Mouse (Mus musculus): ENCODE data around the gene Gm17535. TPM values are rescaled to one million over a fixed set of nuclear protein-coding genes. Genes with fewer than 3 reads are reported as not detected.

The Gm17535 gene
- polyA plus RNA-seq (2015; fragmentation: Illumina TruSeq; extraction: RNeasy Lipid Tissue Mini Kit (QIAGEN cat#74804); ENCODE audit: insufficient read depth, low read depth, low replicate concordance) = not detected

GRCm38 (mm10) chr9:3034299-3034698, at the start of gene Gm17535:
Gm17535 (plus strand) TSS chr9:3034599.

GRCm38 (mm10) chr9:3000445-3000972, 33.9 kb upstream of the Gm17535 start, which contains the start of gene Gm10722:
Gm10722 (plus strand) TSS chr9:3000922.

GRCm38 (mm10) chr9:3002794-3003396, 31.5 kb upstream of the Gm17535 start, which contains the start of gene Gm11168:
Gm11168 (plus strand) TSS chr9:3003346.

GRCm38 (mm10) chr9:3012733-3013279, 21.6 kb upstream of the Gm17535 start, which contains the start of gene Gm10721:
Gm10721 (plus strand) TSS chr9:3013140.

GRCm38 (mm10) chr9:3015354-3015753, 19.0 kb upstream of the Gm17535 start, which contains the start of gene Gm10720:
Gm10720 (plus strand) TSS chr9:3015654.

GRCm38 (mm10) chr9:3017108-3017507, 17.3 kb upstream of the Gm17535 start, which contains the start of gene Gm10719:
Gm10719 (plus strand) TSS chr9:3017408.

GRCm38 (mm10) chr9:3023312-3023984, 11.0 kb upstream of the Gm17535 start, which contains the start of gene Gm10718:
Gm10718 (plus strand) TSS chr9:3023547.

GRCm38 (mm10) chr9:3024912-3025467, 9.4 kb upstream of the Gm17535 start, which contains the start of gene Gm10717:
Gm10717 (plus strand) TSS chr9:3025417.

GRCm38 (mm10) chr9:3036577-3036976, 2.2 kb downstream of the Gm17535 start, which contains the start of gene Gm10715:
Gm10715 (plus strand) TSS chr9:3036877.

Other genes starting within 250 kb of the Gm17535 start
- not detected for gene Gm10722, start 33.7 kb upstream of the Gm17535 start, polyA plus RNA-seq (2015; fragmentation: Illumina TruSeq; extraction: RNeasy Lipid Tissue Mini Kit (QIAGEN cat#74804); ENCODE audit: insufficient read depth, low read depth, low replicate concordance)
- not detected for gene Gm11168, start 31.3 kb upstream of the Gm17535 start, polyA plus RNA-seq (2015; fragmentation: Illumina TruSeq; extraction: RNeasy Lipid Tissue Mini Kit (QIAGEN cat#74804); ENCODE audit: insufficient read depth, low read depth, low replicate concordance)
- not detected for gene Gm10721, start 21.5 kb upstream of the Gm17535 start, polyA plus RNA-seq (2015; fragmentation: Illumina TruSeq; extraction: RNeasy Lipid Tissue Mini Kit (QIAGEN cat#74804); ENCODE audit: insufficient read depth, low read depth, low replicate concordance)
- not detected for gene Gm10720, start 18.9 kb upstream of the Gm17535 start, polyA plus RNA-seq (2015; fragmentation: Illumina TruSeq; extraction: RNeasy Lipid Tissue Mini Kit (QIAGEN cat#74804); ENCODE audit: insufficient read depth, low read depth, low replicate concordance)
- gene Gm10719, start 17.2 kb upstream of the Gm17535 start, polyA plus RNA-seq (2015; fragmentation: Illumina TruSeq; extraction: RNeasy Lipid Tissue Mini Kit (QIAGEN cat#74804); ENCODE audit: insufficient read depth, low read depth, low replicate concordance) = not detected
- not detected for gene Gm10718, start 11.1 kb upstream of the Gm17535 start, polyA plus RNA-seq (2015; fragmentation: Illumina TruSeq; extraction: RNeasy Lipid Tissue Mini Kit (QIAGEN cat#74804); ENCODE audit: insufficient read depth, low read depth, low replicate concordance)
- not detected for gene Gm10717, start 9.2 kb upstream of the Gm17535 start, polyA plus RNA-seq (2015; fragmentation: Illumina TruSeq; extraction: RNeasy Lipid Tissue Mini Kit (QIAGEN cat#74804); ENCODE audit: insufficient read depth, low read depth, low replicate concordance)
- gene Gm10715, start 2.3 kb downstream of the Gm17535 start, polyA plus RNA-seq (2015; fragmentation: Illumina TruSeq; extraction: RNeasy Lipid Tissue Mini Kit (QIAGEN cat#74804); ENCODE audit: insufficient read depth, low read depth, low replicate concordance) = not detected